Mouse (Mus musculus): ENCODE data around the gene Capn7. TPM values are rescaled to one million over a fixed set of nuclear protein-coding genes. Genes with fewer than 3 reads are reported as not detected.

Capn7 gene
- polyA plus RNA-seq, 1 experiment from 2014 or later = 18.7 TPM

GRCm38 (mm10) chr14:31322191-31322590 is 14.2 kb upstream of the Capn7 start:
- WGBS = 86% methylated on average over 3 of the region's 3 CpGs
- H3K36me3 ChIP-seq (ENCODE audit: control insufficient read depth, insufficient read depth) = no peaks in the 10 kb centered on the region
- no peak for TF ChIP-seq CTCF (IDR thresholded peaks at IDR 0.05; ENCODE audit: low read depth)
- H3K4me1 ChIP-seq (replicated peaks; ENCODE audit: control insufficient read depth, insufficient read depth, low read length) = no peaks in the 10 kb centered on the region
- H3K4me3 ChIP-seq (ENCODE audit: low read depth, low read length) = no peak overlapping the region
- no peak overlapping the region for H3K4me2 ChIP-seq (replicated peaks; ENCODE audit: low read depth)
- no peak for ATAC-seq
- H3K27ac ChIP-seq (ENCODE audit: low read depth, low read length) = no peak overlapping the region
- H3K27me3 ChIP-seq (replicated peaks; ENCODE audit: control insufficient read depth, insufficient read depth, low read length) = no peaks in the 10 kb centered on the region
- no peaks in the 10 kb centered on the region for H3K9me3 ChIP-seq (ENCODE audit: control insufficient read depth)
- H3K9ac ChIP-seq (ENCODE audit: low read depth, low read length) = no peak overlapping the region

DNA sequence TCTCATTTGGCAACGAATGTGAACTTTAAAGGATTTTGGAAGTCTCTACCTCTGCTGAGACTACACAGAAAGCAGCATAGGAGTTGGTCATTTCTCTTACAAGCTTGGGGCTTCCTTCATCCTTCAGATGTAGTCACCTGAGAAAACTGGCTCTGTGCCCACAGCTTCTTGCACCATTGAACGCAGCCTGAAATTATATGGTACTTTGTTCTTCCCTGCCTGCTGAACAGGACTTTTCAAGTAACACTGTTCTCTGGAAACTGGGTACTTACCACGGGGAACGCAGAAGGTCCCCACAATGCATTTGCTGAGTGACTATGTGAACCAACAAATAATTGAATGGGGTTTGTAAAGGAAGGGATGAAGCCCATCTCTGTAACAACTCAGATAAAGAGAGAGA is 13.2 kb upstream of the Capn7 start:
- no peak for ATAC-seq
- Histone ChIP-seq H3K4me1 (replicated peaks; ENCODE audit: control insufficient read depth, insufficient read depth, low read length) (no peaks in the 10 kb centered on the region), H3K4me2 (replicated peaks; ENCODE audit: low read depth) (peak overlapping the region; percentile 67), H3K27me3 (replicated peaks; ENCODE audit: control insufficient read depth, insufficient read depth, low read length) (no peaks in the 10 kb centered on the region), H3K9ac (ENCODE audit: low read depth, low read length) (no peak overlapping the region), H3K4me3 (ENCODE audit: low read depth, low read length) (peak overlapping the region; percentile 25), H3K9me3 (ENCODE audit: control insufficient read depth) (no peaks in the 10 kb centered on the region), H3K36me3 (ENCODE audit: control insufficient read depth, insufficient read depth) (no peaks in the 10 kb centered on the region), H3K27ac (ENCODE audit: low read depth, low read length) (no peak overlapping the region)
- TF ChIP-seq CTCF (IDR thresholded peaks at IDR 0.05; ENCODE audit: low read depth) = no peak
- 62% methylated on average over 4 of the region's 4 CpGs for WGBS

DNA sequence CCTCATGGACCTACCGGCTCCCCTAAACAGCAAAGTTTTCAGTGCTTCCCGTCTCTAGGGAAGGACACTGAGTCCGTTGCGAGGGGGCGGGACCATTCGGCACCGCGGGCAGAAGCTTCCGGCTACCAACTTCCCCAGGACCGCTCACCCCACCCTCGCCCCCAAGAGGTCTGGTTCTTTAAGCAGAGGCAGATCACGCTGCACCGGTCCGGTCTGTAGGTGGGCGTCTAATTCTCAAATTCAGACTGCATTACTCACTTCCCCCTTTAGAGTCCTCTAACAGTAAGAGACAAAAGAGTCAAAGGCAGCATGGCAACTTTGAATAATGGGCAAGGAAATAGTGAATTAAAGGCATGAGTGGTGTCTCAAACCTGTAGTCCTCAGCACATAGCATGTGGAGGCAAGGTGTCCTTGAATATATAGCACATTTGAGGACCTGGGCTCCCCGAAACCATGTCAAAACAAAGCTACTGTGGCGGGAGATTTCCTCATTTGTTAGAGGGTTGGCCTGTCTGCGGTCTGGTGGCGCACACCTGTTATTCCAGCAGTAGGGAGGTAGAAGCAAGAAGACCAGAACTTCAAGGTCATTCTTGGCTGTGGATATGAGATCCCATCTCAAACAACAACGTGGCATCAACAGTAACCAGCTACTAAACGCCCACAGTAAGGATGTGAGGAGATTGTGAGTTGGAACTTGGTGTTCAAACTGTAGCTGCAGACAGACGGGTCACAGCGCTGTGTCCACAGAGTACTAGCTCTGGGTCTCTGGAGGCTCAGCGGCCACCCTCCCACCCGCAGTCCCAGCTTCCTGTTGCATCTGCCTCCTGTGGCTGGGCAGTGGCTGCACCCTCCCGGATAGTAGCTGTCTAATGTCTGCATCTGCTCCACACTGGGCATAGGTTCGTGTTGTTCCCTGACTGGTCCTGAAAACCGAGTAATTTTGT is 12.3 kb upstream of the Capn7 start, which contains the start of gene Dnah1:
Gene Dnah1, minus strand, starts transcription at position 48 of the 944 bp plus-strand sequence.
- WGBS = 31% methylated on average over 28 of the region's 28 CpGs
- ATAC-seq = 0 out of 2 replicates have a peak, but pooled peaks have one; percentile 13
- no peaks in the 10 kb centered on the region for H3K27me3 ChIP-seq (replicated peaks; ENCODE audit: control insufficient read depth, insufficient read depth, low read length)
- H3K27ac ChIP-seq (ENCODE audit: low read depth, low read length) = no peak within 1 kb of the TSS
- peak within 1 kb of the TSS; percentile 67 for H3K4me2 ChIP-seq (replicated peaks; ENCODE audit: low read depth)
- H3K36me3 ChIP-seq (ENCODE audit: control insufficient read depth, insufficient read depth) = no peaks in the 10 kb centered on the region
- H3K4me1 ChIP-seq (replicated peaks; ENCODE audit: control insufficient read depth, insufficient read depth, low read length) = no peaks in the 10 kb centered on the region
- no peaks in the 10 kb centered on the region for H3K9me3 ChIP-seq (ENCODE audit: control insufficient read depth)
- 0 out of 2 replicates have a peak within 1 kb of the TSS, but pooled peaks have one; percentile 32 for H3K9ac ChIP-seq (ENCODE audit: low read depth, low read length)
- TF ChIP-seq CTCF (IDR thresholded peaks at IDR 0.05; ENCODE audit: low read depth) = no peak
- H3K4me3 ChIP-seq (ENCODE audit: low read depth, low read length) = peak within 1 kb of the TSS; percentile 25

- H3K4me3 ChIP-seq (ENCODE audit: low read depth, low read length) = no peak overlapping the region
- H3K9me3 ChIP-seq (ENCODE audit: control insufficient read depth) = no peaks in the 10 kb centered on the region
- peak; percentile 35; the same call in 1 of the 2 replicates for TF ChIP-seq CTCF (IDR thresholded peaks at IDR 0.05; ENCODE audit: low read depth)
- ATAC-seq = no peak
- H3K27ac ChIP-seq (ENCODE audit: low read depth, low read length) = no peak overlapping the region
- no peaks in the 10 kb centered on the region for H3K4me1 ChIP-seq (replicated peaks; ENCODE audit: control insufficient read depth, insufficient read depth, low read length)
- H3K4me2 ChIP-seq (replicated peaks; ENCODE audit: low read depth) = no peak overlapping the region
- 0 out of 2 replicates have a peak, but pooled peaks cover 3% of the 10 kb centered on the region for H3K27me3 ChIP-seq (replicated peaks; ENCODE audit: control insufficient read depth, insufficient read depth, low read length)
- no peaks in the 10 kb centered on the region for H3K36me3 ChIP-seq (ENCODE audit: control insufficient read depth, insufficient read depth)
- 77% methylated on average over 10 of the region's 10 CpGs for WGBS
- no peak overlapping the region for H3K9ac ChIP-seq (ENCODE audit: low read depth, low read length)
Observed at GRCm38 (mm10) chr14:31324851-31325250, 11.6 kb upstream of the Capn7 start.

- no peak for ATAC-seq
- H3K4me2 ChIP-seq (replicated peaks; ENCODE audit: low read depth) = no peak overlapping the region
- WGBS = 58% methylated on average over 5 of the region's 5 CpGs
- no peak overlapping the region for H3K9ac ChIP-seq (ENCODE audit: low read depth, low read length)
- H3K4me3 ChIP-seq (ENCODE audit: low read depth, low read length) = no peak overlapping the region
- 0 out of 2 replicates have a peak, but pooled peaks cover 3% of the 10 kb centered on the region for H3K27me3 ChIP-seq (replicated peaks; ENCODE audit: control insufficient read depth, insufficient read depth, low read length)
- H3K36me3 ChIP-seq (ENCODE audit: control insufficient read depth, insufficient read depth) = no peaks in the 10 kb centered on the region
- TF ChIP-seq CTCF (IDR thresholded peaks at IDR 0.05; ENCODE audit: low read depth) = peak; percentile 45
- no peak overlapping the region for H3K27ac ChIP-seq (ENCODE audit: low read depth, low read length)
- H3K4me1 ChIP-seq (replicated peaks; ENCODE audit: control insufficient read depth, insufficient read depth, low read length) = no peaks in the 10 kb centered on the region
- no peaks in the 10 kb centered on the region for H3K9me3 ChIP-seq (ENCODE audit: control insufficient read depth)
Observed at GRCm38 (mm10) chr14:31325551-31325950, 10.9 kb upstream of the Capn7 start.

GRCm38 (mm10) chr14:31326770-31327169 is 9.7 kb upstream of the Capn7 start:
- 0 out of 2 replicates have a peak, but pooled peaks cover 3% of the 10 kb centered on the region for H3K27me3 ChIP-seq (replicated peaks; ENCODE audit: control insufficient read depth, insufficient read depth, low read length)
- H3K9me3 ChIP-seq (ENCODE audit: control insufficient read depth) = no peaks in the 10 kb centered on the region
- no peak overlapping the region for H3K4me3 ChIP-seq (ENCODE audit: low read depth, low read length)
- no peak overlapping the region for H3K4me2 ChIP-seq (replicated peaks; ENCODE audit: low read depth)
- H3K4me1 ChIP-seq (replicated peaks; ENCODE audit: control insufficient read depth, insufficient read depth, low read length) = no peaks in the 10 kb centered on the region
- 74% methylated on average over 7 of the region's 7 CpGs for WGBS
- no peak overlapping the region for H3K9ac ChIP-seq (ENCODE audit: low read depth, low read length)
- no peak for ATAC-seq
- H3K36me3 ChIP-seq (ENCODE audit: control insufficient read depth, insufficient read depth) = no peaks in the 10 kb centered on the region
- H3K27ac ChIP-seq (ENCODE audit: low read depth, low read length) = no peak overlapping the region
- no peak for TF ChIP-seq CTCF (IDR thresholded peaks at IDR 0.05; ENCODE audit: low read depth)
